Mouse (Mus musculus): Measurements from ENCODE around the gene Scnm1.
"Not testable (repeated sequence)": the region's sequence is repeated elsewhere in the genome, so short reads cannot be mapped to it uniquely, and the experiment has no call there.

The Scnm1 gene

GRCm38 (mm10) chr3:95147924-95148323 lies 14.1 kb upstream of the Scnm1 start:
- no peak for DNase-seq (ENCODE audit: low read depth, low spot score)

- peak; percentile 67 for DNase-seq (ENCODE audit: low read depth, low spot score)
These were observed 8.8 kb upstream of the Scnm1 start for GRCm38 (mm10) chr3:95142617-95143011.

GRCm38 (mm10) chr3:95141952-95142616 lies 8.3 kb upstream of the Scnm1 start, which contains the start of gene Tnfaip8l2:
Tnfaip8l2 (minus strand) TSS chr3:95142360.
- DNase-seq (ENCODE audit: low read depth, low spot score), result no peak

- no peak for DNase-seq (ENCODE audit: low read depth, low spot score)
These were observed 7.7 kb upstream of the Scnm1 start for GRCm38 (mm10) chr3:95141474-95141873.

- DNase-seq (ENCODE audit: low read depth, low spot score), result no peak
These were observed 7.0 kb upstream of the Scnm1 start for GRCm38 (mm10) chr3:95140795-95141194.

GRCm38 (mm10) chr3:95140289-95140595 lies 6.4 kb upstream of the Scnm1 start:
- no peak for DNase-seq (ENCODE audit: low read depth, low spot score)

- no peak for DNase-seq (ENCODE audit: low read depth, low spot score)
These were observed 5.9 kb upstream of the Scnm1 start for GRCm38 (mm10) chr3:95139586-95140288.

GRCm38 (mm10) chr3:95136336-95136735 lies 2.5 kb upstream of the Scnm1 start:
- DNase-seq (ENCODE audit: low read depth, low spot score), result no peak

GRCm38 (mm10) chr3:95135433-95136052 lies 1.7 kb upstream of the Scnm1 start:
- no peak for DNase-seq (ENCODE audit: low read depth, low spot score)

- no peak for DNase-seq (ENCODE audit: low read depth, low spot score)
These were observed 1.2 kb upstream of the Scnm1 start for GRCm38 (mm10) chr3:95135023-95135422.

GRCm38 (mm10) chr3:95134133-95134532 lies 322 bp upstream of the Scnm1 start:
- DNase-seq (ENCODE audit: low read depth, low spot score), result not testable (repeated sequence)

GRCm38 (mm10) chr3:95133176-95133575 lies 635 bp downstream of the Scnm1 start:
- no peak for DNase-seq (ENCODE audit: low read depth, low spot score)

GRCm38 (mm10) chr3:95132389-95132788 lies 1.4 kb downstream of the Scnm1 start:
- not testable (repeated sequence) for DNase-seq (ENCODE audit: low read depth, low spot score)

GRCm38 (mm10) chr3:95130081-95130480 lies 3.7 kb downstream of the Scnm1 start:
- no peak for DNase-seq (ENCODE audit: low read depth, low spot score)

- no peak for DNase-seq (ENCODE audit: low read depth, low spot score)
These were observed 4.6 kb downstream of the Scnm1 start for GRCm38 (mm10) chr3:95129226-95129651.

- DNase-seq (ENCODE audit: low read depth, low spot score), result no peak
These were observed 8.8 kb downstream of the Scnm1 start for GRCm38 (mm10) chr3:95124972-95125371.

- DNase-seq (ENCODE audit: low read depth, low spot score), result no peak
These were observed 9.6 kb downstream of the Scnm1 start, which contains the start of gene Tmod4 for GRCm38 (mm10) chr3:95124246-95124645. Tmod4 (plus strand) TSS chr3:95124476.

GRCm38 (mm10) chr3:95121580-95121979 lies 12.2 kb downstream of the Scnm1 start:
- no peak for DNase-seq (ENCODE audit: low read depth, low spot score)

- no peak for DNase-seq (ENCODE audit: low read depth, low spot score)
These were observed 16.1 kb downstream of the Scnm1 start for GRCm38 (mm10) chr3:95117751-95118150.

- DNase-seq (ENCODE audit: low read depth, low spot score), result no peak
These were observed 21.1 kb downstream of the Scnm1 start for GRCm38 (mm10) chr3:95112760-95113159.

GRCm38 (mm10) chr3:95110911-95111726 lies 22.7 kb downstream of the Scnm1 start, which contains the start of gene Vps72:
Vps72 (plus strand) TSS chr3:95111022.
- DNase-seq (ENCODE audit: low read depth, low spot score), result peak; percentile 67

- DNase-seq (ENCODE audit: low read depth, low spot score), result no peak
These were observed 25.9 kb downstream of the Scnm1 start for GRCm38 (mm10) chr3:95107898-95108297.

Measured in retina, adult 2 months (tissue).